Mouse (Mus musculus) B cell, adult 2 months (primary cell): ENCODE data around the gene Tmem128.

ENCODE experiments used
- DNase-seq, 2 experiments: peaks; one replicate each; pipeline ENCODE4 v3.0.0; 2022

The Tmem128 gene

GRCm38 (mm10) chr5:38260107-38260682 is at the start of gene Tmem128:
Tmem128 (plus strand) TSS chr5:38260185.
- DNase-seq: peak; percentile 73 to 78

- peak; percentile 76 to 78 for DNase-seq
Measured at GRCm38 (mm10) chr5:38211691-38212090, 48.3 kb upstream of the Tmem128 start.

- DNase-seq: no peak
Measured at GRCm38 (mm10) chr5:38213009-38213408, 47.0 kb upstream of the Tmem128 start.

- DNase-seq: no peak
Measured at GRCm38 (mm10) chr5:38219771-38220307, 40.1 kb upstream of the Tmem128 start.

- DNase-seq: peak; percentile 97 to 98
Measured at GRCm38 (mm10) chr5:38220328-38220912, 39.6 kb upstream of the Tmem128 start, which contains the start of the genes Zbtb49 and Lyar. Zbtb49 (minus strand) TSS chr5:38220457. Lyar (plus strand) TSS chr5:38220470.

GRCm38 (mm10) chr5:38235422-38235821 is 24.6 kb upstream of the Tmem128 start:
- DNase-seq: peak; percentile 81 to 83

- no peak for DNase-seq
Measured at GRCm38 (mm10) chr5:38236627-38237026, 23.4 kb upstream of the Tmem128 start.

GRCm38 (mm10) chr5:38240727-38241472 is 19.1 kb upstream of the Tmem128 start:
- no peak for DNase-seq

GRCm38 (mm10) chr5:38241473-38241834 is 18.5 kb upstream of the Tmem128 start:
- DNase-seq: no peak

- no peak for DNase-seq
Measured at GRCm38 (mm10) chr5:38241966-38242365, 18.0 kb upstream of the Tmem128 start.

GRCm38 (mm10) chr5:38255195-38255594 is 4.8 kb upstream of the Tmem128 start:
- peak; percentile 50 to 54 for DNase-seq

- no peak for DNase-seq
Measured at GRCm38 (mm10) chr5:38255644-38256043, 4.3 kb upstream of the Tmem128 start.

- DNase-seq: no peak
Measured at GRCm38 (mm10) chr5:38256551-38256950, 3.4 kb upstream of the Tmem128 start.

GRCm38 (mm10) chr5:38258034-38258772 is 1.8 kb upstream of the Tmem128 start:
- DNase-seq: no peak

GRCm38 (mm10) chr5:38258773-38259146 is 1.2 kb upstream of the Tmem128 start:
- no peak for DNase-seq

- DNase-seq: no peak
Measured at GRCm38 (mm10) chr5:38259455-38260106, 404 bp upstream of the Tmem128 start.

GRCm38 (mm10) chr5:38270942-38271341 is 11.0 kb downstream of the Tmem128 start:
- no peak for DNase-seq

- no peak for DNase-seq
Measured at GRCm38 (mm10) chr5:38273831-38274230, 13.8 kb downstream of the Tmem128 start.

GRCm38 (mm10) chr5:38275771-38276170 is 15.8 kb downstream of the Tmem128 start, which contains the start of gene Otop1:
Otop1 (plus strand) TSS chr5:38275972.
- DNase-seq: no peak

- DNase-seq: no peak
Measured at GRCm38 (mm10) chr5:38276451-38276850, 16.5 kb downstream of the Tmem128 start.

GRCm38 (mm10) chr5:38277098-38277866 is 17.3 kb downstream of the Tmem128 start:
- no peak for DNase-seq
